Mouse (Mus musculus) forebrain, embryonic 11.5 days (tissue): ENCODE data around the gene Gm10277. TPM values are rescaled to one million over a fixed set of nuclear protein-coding genes. Genes with fewer than 3 reads are reported as not detected.
A peak's percentile ranks its signal among the peaks of the same experiment; 100 is the strongest.

Source experiments
- ATAC-seq: fragments of 200-750 bp; cut with Nextera tagmentation; replicated peaks from 2 replicates; pipeline ENCODE4 v1.8.0; 2017; ENCODE audit warnings: moderate TSS enrichment; ENCODE audit not compliant: low FRiP score
- DNase-seq: peaks from one replicate; pipeline ENCODE4 v3.0.0-alpha.2; 2017; ENCODE audit warnings: low spot score
- H3K27ac ChIP-seq: fragments of 300-500 bp; sonication (generic); 2 replicates; pipeline ENCODE4 v1.5.1; 2014; ENCODE audit warnings: low read depth, low read length
- H3K27me3 ChIP-seq: fragments of 300-500 bp; sonication (generic); 2 replicates; pipeline ENCODE4 v1.6.1; 2014; ENCODE audit warnings: mild to moderate bottlenecking, low read length, mixed read lengths; ENCODE audit not compliant: control insufficient read depth, insufficient read depth
- H3K36me3 ChIP-seq: fragments of 300-500 bp; sonication (generic); 2 replicates; pipeline ENCODE4 v1.6.1; 2014; ENCODE audit warnings: mild to moderate bottlenecking, low read length, moderate library complexity, mixed read lengths; ENCODE audit not compliant: control insufficient read depth, insufficient read depth
- H3K4me1 ChIP-seq: fragments of 300-500 bp; sonication (generic); replicated peaks from 2 replicates; pipeline ENCODE4 v1.6.1; 2014; ENCODE audit warnings: low read length, mixed read lengths; ENCODE audit not compliant: control insufficient read depth, insufficient read depth
- H3K4me2 ChIP-seq: fragments of 300-500 bp; sonication (generic); 2 replicates; pipeline ENCODE4 v1.6.1; 2014; ENCODE audit warnings: low read depth, mild to moderate bottlenecking, low read length, moderate library complexity, mixed read lengths; ENCODE audit not compliant: severe bottlenecking
- H3K4me3 ChIP-seq: fragments of 300-500 bp; sonication (generic); 2 replicates; pipeline ENCODE4 v1.5.1; 2014; ENCODE audit warnings: low read depth, low read length
- H3K9ac ChIP-seq: fragments of 300-500 bp; sonication (generic); 2 replicates; pipeline ENCODE4 v1.6.1; 2014; ENCODE audit warnings: low read length
- H3K9me3 ChIP-seq: fragments of 300-500 bp; sonication (generic); 2 replicates; pipeline ENCODE4 v1.6.1; 2016; ENCODE audit warnings: low read length, mixed read lengths; ENCODE audit not compliant: control insufficient read depth
- WGBS: fragments of 180-500 bp; shearing (Covaris S2); extraction: QIAGEN DNeasy Blood & Tissue Kit; methylation state at CpG from one replicate; pipeline ENCODE4 v1.1.7; 2014; 5-methylcytosine and 5-hydroxymethylcytosine counted together
- polyA plus RNA-seq: library from polyadenylated mRNA; unstranded; fragments of >200 nt; fragmentation: Nextera tagmentation; extraction: Ambion mirVana; gene quantifications from 2 replicates; pipeline ENCODE4 v1.2.1, GENCODE M21; 2014

Gene Gm10277
- polyA plus RNA-seq, 1 experiment from 2014 or later, result 1.6 TPM

DNA sequence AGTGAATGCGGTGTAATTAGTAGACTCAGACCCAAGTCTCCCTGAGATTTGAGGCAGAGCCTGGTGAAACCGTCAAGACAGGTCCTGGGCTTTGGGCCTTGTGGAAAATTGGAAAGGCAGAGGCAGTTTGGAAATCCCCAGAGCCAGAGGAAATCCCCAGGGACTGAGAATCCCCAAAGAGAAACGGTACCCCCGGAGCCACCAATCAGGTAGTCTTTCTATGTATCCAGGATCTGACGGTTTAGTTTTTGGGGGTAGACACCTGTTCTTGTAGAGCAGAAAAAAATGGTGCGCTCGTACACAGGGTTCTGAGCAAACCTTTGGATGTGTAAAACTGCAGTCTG, 5.0 kb upstream of the Gm10277 start:
- ATAC-seq (no peak), DNase-seq (peak; percentile 45)
- no peaks in the 10 kb centered on the region for H3K9me3 ChIP-seq
- no peaks in the 10 kb centered on the region for H3K27me3 ChIP-seq
- no peaks in the 10 kb centered on the region for H3K36me3 ChIP-seq
- peak overlapping the region; percentile 34; the same call in 1 of the 2 replicates for H3K27ac ChIP-seq
- H3K4me2 ChIP-seq, result no peak overlapping the region
- H3K9ac ChIP-seq, result no peak overlapping the region
- WGBS, result 71% methylated on average over 7 of the region's 7 CpGs
- H3K4me1 ChIP-seq, result peaks cover 7% of the 10 kb centered on the region
- H3K4me3 ChIP-seq, result no peak overlapping the region

DNA sequence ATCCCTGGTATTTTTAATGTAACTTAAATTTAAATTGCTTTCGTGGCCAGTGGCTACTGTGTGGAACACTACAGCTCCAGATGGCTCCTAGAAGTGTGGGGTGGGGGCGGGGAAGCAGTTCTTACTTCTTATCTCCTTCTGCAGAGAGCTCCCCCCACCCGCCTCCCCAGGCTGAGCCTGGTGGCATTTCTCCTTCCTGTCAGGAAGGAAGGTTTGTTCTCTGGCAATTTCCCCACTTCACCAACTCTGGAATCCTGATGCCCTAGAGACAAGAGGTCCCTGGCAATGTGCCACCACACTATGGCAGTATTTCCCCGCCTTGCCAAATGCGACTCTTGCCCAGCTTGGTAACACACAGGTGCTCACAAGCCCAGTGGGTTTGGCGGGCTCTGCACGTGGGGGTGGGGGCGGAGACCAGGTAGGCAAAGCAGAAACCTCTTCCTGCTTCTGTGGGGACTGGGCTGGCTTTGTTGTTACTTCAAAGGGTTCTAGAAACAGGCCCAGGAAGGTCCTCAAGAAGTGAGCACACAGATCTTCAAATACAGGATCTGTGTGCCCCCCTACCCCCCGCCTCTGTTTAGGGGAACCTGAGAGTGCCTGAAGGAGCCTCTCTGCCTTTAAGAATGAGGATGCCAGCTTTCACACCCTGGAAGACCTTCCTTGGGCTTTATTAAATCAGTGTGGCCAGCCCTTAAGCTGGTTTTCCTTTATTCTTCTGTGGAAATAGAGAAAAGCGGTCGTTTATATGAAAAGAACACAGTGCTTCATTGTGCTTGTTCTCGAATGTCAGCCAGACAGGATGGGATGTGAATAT, 4.4 kb upstream of the Gm10277 start:
- Histone ChIP-seq H3K4me1 (peaks cover 7% of the 10 kb centered on the region), H3K4me3 (no peak overlapping the region), H3K9me3 (no peaks in the 10 kb centered on the region), H3K27me3 (no peaks in the 10 kb centered on the region), H3K4me2 (no peak overlapping the region), H3K9ac (peak overlapping the region; percentile 2; the same call in 1 of the 2 replicates), H3K27ac (peak overlapping the region; percentile 34; the same call in 1 of the 2 replicates), H3K36me3 (no peaks in the 10 kb centered on the region)
- peak; percentile 52 for DNase-seq
- ATAC-seq, result no peak
- WGBS, result 55% methylated on average over 12 of the region's 12 CpGs

DNA sequence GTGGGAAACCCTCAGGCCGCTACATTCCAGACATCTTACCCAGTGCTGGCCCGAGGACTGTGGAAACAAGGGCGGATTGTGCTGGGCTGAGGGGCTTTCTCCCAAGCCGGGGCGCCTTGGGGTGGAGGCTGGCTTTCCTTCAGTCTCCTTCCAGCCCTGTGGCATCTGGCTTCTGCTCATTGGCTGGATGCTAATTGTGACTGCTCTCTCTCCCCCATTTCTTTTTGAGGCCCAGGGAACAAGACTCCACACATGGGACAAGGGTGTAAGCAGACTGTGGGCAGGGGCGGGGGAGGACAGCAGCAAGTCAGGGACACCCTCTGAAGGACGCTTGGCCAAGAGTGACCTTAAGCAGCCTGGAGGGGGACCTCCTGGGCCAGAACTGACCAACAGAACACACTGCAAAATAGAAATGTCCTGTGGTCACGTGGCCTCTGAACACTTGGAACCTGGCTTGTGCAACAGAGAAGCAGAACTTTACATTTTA, 3.7 kb upstream of the Gm10277 start:
- peak; percentile 54 for DNase-seq
- Histone ChIP-seq H3K9me3 (no peaks in the 10 kb centered on the region), H3K9ac (no peak overlapping the region; the same call in 1 of the 2 replicates), H3K36me3 (no peaks in the 10 kb centered on the region), H3K4me3 (no peak overlapping the region), H3K27me3 (no peaks in the 10 kb centered on the region), H3K4me2 (no peak overlapping the region), H3K27ac (peak overlapping the region; percentile 57; the same call in 1 of the 2 replicates), H3K4me1 (peaks cover 7% of the 10 kb centered on the region)
- 29% methylated on average over 8 of the region's 8 CpGs for WGBS
- ATAC-seq, result 0 out of 2 replicates have a peak, but pooled peaks have one; percentile 43

DNA sequence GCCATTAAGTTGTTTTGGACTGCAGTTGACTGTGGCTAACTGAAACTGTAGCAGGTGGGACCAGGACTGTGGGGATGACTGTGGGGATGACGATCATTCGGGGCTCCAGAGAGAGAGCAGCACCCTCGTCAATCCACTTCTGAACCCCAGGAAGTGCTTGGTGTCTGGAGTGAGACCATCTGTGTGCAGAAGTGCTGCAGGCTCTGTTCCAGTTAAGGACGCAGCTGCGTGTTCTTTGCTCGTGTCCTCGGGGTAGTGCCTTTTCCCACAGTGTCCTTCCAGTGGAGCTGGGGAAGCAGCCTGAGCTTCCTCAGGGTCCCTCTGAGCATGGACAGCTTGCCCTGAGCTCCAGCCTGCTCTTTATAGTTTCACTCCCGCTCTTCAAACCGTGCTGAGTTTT, 2.7 kb upstream of the Gm10277 start:
- H3K4me1 ChIP-seq, result peaks cover 12% of the 10 kb centered on the region

DNA sequence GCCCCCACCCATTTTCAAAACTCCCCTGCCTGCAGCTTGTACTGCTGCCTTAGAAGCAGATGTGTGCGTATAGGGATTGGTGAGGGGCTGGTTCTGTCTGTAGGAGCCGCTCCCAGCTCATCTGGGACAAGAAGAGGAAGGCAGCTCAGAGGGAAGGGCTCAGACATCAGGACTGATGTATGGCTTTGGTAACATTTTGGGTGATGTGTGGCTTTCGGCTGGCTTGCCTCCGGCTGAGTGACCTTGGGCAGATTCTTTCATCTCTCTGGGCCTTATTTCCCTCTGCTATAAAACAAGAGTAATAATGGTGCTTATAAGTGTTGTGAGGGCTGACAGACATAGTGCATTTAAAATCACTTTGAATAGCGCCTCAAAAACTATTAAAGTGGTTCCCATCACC, 2.0 kb upstream of the Gm10277 start:
- no peak overlapping the region for H3K4me2 ChIP-seq
- WGBS, result 93% methylated on average over 5 of the region's 5 CpGs
- H3K27ac ChIP-seq, result no peak overlapping the region
- H3K9me3 ChIP-seq, result no peaks in the 10 kb centered on the region
- ATAC-seq (no peak), DNase-seq (no peak)
- no peak overlapping the region for H3K4me3 ChIP-seq
- no peaks in the 10 kb centered on the region for H3K27me3 ChIP-seq
- H3K4me1 ChIP-seq, result peaks cover 13% of the 10 kb centered on the region
- no peaks in the 10 kb centered on the region for H3K36me3 ChIP-seq
- no peak overlapping the region for H3K9ac ChIP-seq

More for the DNA sequence above, 2.7 kb upstream of the Gm10277 start:
- DNase-seq (peak; percentile 39), ATAC-seq (no peak)
- Histone ChIP-seq H3K4me2 (no peak overlapping the region), H3K36me3 (no peaks in the 10 kb centered on the region), H3K4me3 (no peak overlapping the region), H3K27ac (no peak overlapping the region), H3K27me3 (no peaks in the 10 kb centered on the region), H3K9ac (no peak overlapping the region), H3K9me3 (no peaks in the 10 kb centered on the region)
- 76% methylated on average over 9 of the region's 9 CpGs for WGBS

DNA sequence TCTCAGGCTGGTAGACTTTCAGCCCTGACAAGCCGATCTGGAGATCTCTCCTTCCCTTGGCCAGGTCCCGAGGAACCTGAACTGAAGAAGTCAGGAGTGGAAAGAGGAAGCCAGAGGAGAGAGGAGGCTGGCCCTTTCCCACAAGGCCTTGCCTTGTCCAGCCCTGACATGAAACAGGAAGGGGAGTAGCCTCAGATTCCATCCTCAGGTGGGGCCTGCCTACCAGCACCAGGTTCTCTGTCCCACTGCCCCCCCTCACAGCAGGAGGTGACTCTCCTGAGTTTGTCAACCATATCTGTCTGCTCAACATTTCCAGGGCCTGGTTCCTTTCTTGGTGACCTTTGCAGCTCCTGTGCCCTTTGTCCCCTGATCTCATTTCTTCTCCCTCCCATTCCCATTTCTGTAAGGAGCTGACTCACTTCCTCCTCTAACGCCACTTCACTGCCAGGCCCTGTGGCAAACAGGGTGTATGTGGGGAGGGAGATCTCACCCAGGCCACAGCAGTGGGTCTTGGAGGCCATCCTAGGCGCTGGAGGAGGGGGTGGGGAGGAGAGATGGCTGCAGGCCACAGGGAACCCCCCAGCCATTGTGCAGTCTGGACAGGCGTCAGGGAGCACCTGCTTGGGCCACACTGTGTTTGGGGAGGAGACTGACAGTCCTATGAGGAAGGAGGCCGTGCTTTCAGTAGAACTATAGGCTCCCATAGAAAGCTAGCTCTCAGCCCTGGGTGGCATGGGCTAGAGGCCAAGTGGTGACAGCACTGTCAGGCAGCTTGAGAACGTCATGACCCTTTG, 1.6 kb downstream of the Gm10277 start:
- Histone ChIP-seq H3K36me3 (no peaks in the 10 kb centered on the region), H3K27ac (no peak overlapping the region), H3K9me3 (no peaks in the 10 kb centered on the region), H3K4me3 (no peak overlapping the region), H3K9ac (no peak overlapping the region), H3K4me1 (peaks cover 6% of the 10 kb centered on the region; the same call in 1 of the 2 replicates), H3K27me3 (no peaks in the 10 kb centered on the region), H3K4me2 (no peak overlapping the region)
- ATAC-seq, result no peak
- DNase-seq, result peak; percentile 44
- 65% methylated on average over 7 of the region's 7 CpGs for WGBS

DNA sequence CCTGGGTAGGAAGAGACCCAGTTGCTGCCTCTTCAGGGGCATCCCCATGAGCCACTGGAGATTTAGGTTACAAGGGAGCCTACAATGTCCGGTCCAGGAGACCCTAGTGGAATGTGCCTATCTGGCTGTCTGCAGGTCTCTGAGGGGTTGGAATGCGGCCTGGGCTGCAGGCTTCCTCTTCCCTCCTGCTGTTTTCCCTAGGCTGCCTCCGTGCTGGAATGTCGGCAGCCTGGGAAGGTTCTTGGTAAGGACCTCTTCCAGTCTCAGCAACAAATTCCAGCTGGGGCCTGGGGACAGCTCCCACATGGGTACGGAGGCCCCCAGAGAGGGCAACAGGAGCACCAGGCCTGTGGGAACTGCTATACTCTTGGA, 2.2 kb downstream of the Gm10277 start:
- no peak overlapping the region for H3K4me2 ChIP-seq
- no peak overlapping the region for H3K9ac ChIP-seq
- no peaks in the 10 kb centered on the region for H3K9me3 ChIP-seq
- no peaks in the 10 kb centered on the region for H3K27me3 ChIP-seq
- ATAC-seq (no peak), DNase-seq (peak; percentile 57)
- WGBS, result 25% methylated on average over 5 of the region's 5 CpGs
- H3K36me3 ChIP-seq, result no peaks in the 10 kb centered on the region
- peaks cover 6% of the 10 kb centered on the region; the same call in 1 of the 2 replicates for H3K4me1 ChIP-seq
- H3K27ac ChIP-seq, result no peak overlapping the region
- H3K4me3 ChIP-seq, result no peak overlapping the region

DNA sequence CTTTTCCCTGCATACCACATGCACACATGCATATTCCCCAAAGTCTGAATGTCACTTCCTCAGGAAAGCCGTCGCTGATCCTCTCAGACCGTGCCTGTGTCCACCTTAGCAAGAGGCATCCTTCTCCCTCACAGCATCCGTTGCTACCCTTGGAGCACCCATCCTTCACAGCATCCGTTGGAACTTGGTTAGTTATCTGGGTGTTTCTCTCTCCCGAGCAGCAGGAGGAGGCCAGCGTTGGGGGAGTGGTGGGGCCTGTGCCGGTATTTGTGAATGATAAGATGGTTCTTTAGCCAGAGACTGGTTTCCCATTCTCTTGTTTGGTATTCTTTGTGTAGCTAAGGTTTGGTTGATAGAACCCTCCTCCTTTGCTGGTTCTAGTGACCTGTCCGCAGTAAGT, 2.7 kb downstream of the Gm10277 start:
- no peak overlapping the region for H3K4me2 ChIP-seq
- ATAC-seq (no peak), DNase-seq (peak; percentile 43)
- 82% methylated on average over 9 of the region's 9 CpGs for WGBS
- no peaks in the 10 kb centered on the region for H3K9me3 ChIP-seq
- H3K4me1 ChIP-seq, result peaks cover 6% of the 10 kb centered on the region; the same call in 1 of the 2 replicates
- no peaks in the 10 kb centered on the region for H3K27me3 ChIP-seq
- no peak overlapping the region for H3K27ac ChIP-seq
- H3K4me3 ChIP-seq, result no peak overlapping the region
- no peak overlapping the region for H3K9ac ChIP-seq
- no peaks in the 10 kb centered on the region for H3K36me3 ChIP-seq
